Mouse (Mus musculus) heart, embryonic 16.5 days (tissue): ENCODE results near the gene Dcbld2. TPM values are rescaled to one million over a fixed set of nuclear protein-coding genes. Genes with fewer than 3 reads are reported as not detected.

Experiments
- ATAC-seq: fragments of 200-750 bp; cut with Nextera tagmentation; replicated peaks from 2 replicates; pipeline ENCODE4 v1.8.0; 2017; ENCODE audit warnings: moderate number of reproducible peaks; ENCODE audit not compliant: insufficient read depth, low FRiP score; ENCODE audit errors: extremely low read depth
- H3K27ac ChIP-seq: fragments of 300-500 bp; sonication (generic); 2 replicates; pipeline ENCODE4 v1.5.1; 2014; ENCODE audit warnings: mild to moderate bottlenecking, low read length, control low read depth, moderate library complexity
- H3K27me3 ChIP-seq: fragments of 300-500 bp; sonication (generic); 2 replicates; pipeline ENCODE4 v1.6.1; 2014; ENCODE audit warnings: low read length, mixed read lengths; ENCODE audit not compliant: control insufficient read depth, insufficient read depth
- H3K36me3 ChIP-seq: fragments of 300-500 bp; sonication (generic); 2 replicates; pipeline ENCODE4 v1.6.1; 2014; ENCODE audit not compliant: control insufficient read depth, insufficient read depth
- H3K4me1 ChIP-seq: fragments of 300-500 bp; sonication (generic); 2 replicates; pipeline ENCODE4 v1.6.1; 2014; ENCODE audit warnings: low read length, mixed read lengths; ENCODE audit not compliant: control insufficient read depth, insufficient read depth
- H3K4me2 ChIP-seq: fragments of 300-500 bp; sonication (generic); 2 replicates; pipeline ENCODE4 v1.6.1; 2014; ENCODE audit warnings: low read depth, mild to moderate bottlenecking, control low read depth, low read length
- H3K4me3 ChIP-seq: fragments of 300-500 bp; sonication (generic); 2 replicates; pipeline ENCODE4 v1.5.1; 2014; ENCODE audit warnings: mild to moderate bottlenecking, control low read depth, low read length
- H3K9ac ChIP-seq: fragments of 300-500 bp; sonication (generic); 2 replicates; pipeline ENCODE4 v1.6.1; 2014; ENCODE audit warnings: low read length, control low read depth
- H3K9me3 ChIP-seq: fragments of 300-500 bp; sonication (generic); replicated peaks from 2 replicates; pipeline ENCODE4 v1.6.1; 2016; ENCODE audit warnings: low read length; ENCODE audit not compliant: control insufficient read depth
- WGBS: fragments of 180-500 bp; shearing (Covaris S2); extraction: QIAGEN DNeasy Blood & Tissue Kit; methylation state at CpG from one replicate; pipeline ENCODE4 v1.1.7; 2014; 5-methylcytosine and 5-hydroxymethylcytosine counted together
- polyA plus RNA-seq: library from polyadenylated mRNA; unstranded; fragments of >200 nt; fragmentation: Nextera tagmentation; extraction: Ambion mirVana; gene quantifications from 2 replicates; pipeline ENCODE4 v1.2.1, GENCODE M21; 2015

The Dcbld2 gene
- polyA plus RNA-seq, 1 experiment from 2014 or later: 7.5 TPM

DNA sequence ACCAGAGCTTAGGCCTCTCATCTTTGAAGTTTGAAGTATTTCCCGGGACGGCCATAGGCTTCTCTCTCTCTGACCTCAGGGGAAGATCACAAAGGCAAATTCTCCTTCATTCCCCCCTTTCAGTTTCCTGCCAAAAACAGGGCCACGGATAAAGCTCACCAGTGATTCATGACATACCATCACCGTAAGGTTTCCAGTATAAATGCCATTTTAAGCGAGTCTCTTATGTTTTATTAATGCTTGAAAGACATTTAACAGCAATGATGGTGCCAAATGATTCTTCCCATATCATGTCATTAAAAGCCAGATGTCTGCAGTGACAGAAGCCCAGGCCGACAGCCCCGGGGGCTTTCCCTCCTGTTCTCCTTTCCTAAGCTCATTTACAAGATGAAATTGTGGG, 3.6 kb upstream of the Dcbld2 start:
- Histone ChIP-seq H3K4me1 (no peaks in the 10 kb centered on the region), H3K4me2 (no peak overlapping the region), H3K27me3 (no peaks in the 10 kb centered on the region), H3K9me3 (no peaks in the 10 kb centered on the region), H3K9ac (no peak overlapping the region), H3K4me3 (no peak overlapping the region), H3K27ac (no peak overlapping the region), H3K36me3 (no peaks in the 10 kb centered on the region)
- WGBS: 63% methylated on average over 7 of the region's 7 CpGs
- ATAC-seq: no peak

DNA sequence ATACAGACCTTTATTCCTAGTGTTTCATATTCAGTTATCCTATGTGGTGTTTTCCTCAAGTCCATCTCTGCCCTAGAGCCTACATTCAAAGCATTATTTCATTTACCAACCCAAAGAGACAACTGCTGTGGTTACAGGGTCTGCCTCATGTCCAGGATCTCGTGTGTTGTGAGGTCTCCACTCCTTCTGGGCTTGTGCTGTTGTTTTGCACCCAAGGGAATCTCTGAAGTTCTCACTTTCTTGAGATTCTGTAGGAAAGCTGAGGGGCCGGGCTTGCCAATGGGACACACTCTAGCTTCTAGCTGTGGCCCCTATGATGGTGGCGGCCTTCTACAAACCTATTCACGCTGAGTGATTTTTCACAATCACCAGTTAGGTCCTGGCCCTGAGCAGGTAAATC, 3.0 kb upstream of the Dcbld2 start:
- H3K27ac ChIP-seq: no peak overlapping the region
- no peaks in the 10 kb centered on the region for H3K36me3 ChIP-seq
- H3K9ac ChIP-seq: no peak overlapping the region
- no peak overlapping the region for H3K4me3 ChIP-seq
- H3K9me3 ChIP-seq: no peaks in the 10 kb centered on the region
- H3K4me1 ChIP-seq: no peaks in the 10 kb centered on the region
- 84% methylated on average over 4 of the region's 4 CpGs for WGBS
- no peak for ATAC-seq
- no peaks in the 10 kb centered on the region for H3K27me3 ChIP-seq
- H3K4me2 ChIP-seq: no peak overlapping the region

DNA sequence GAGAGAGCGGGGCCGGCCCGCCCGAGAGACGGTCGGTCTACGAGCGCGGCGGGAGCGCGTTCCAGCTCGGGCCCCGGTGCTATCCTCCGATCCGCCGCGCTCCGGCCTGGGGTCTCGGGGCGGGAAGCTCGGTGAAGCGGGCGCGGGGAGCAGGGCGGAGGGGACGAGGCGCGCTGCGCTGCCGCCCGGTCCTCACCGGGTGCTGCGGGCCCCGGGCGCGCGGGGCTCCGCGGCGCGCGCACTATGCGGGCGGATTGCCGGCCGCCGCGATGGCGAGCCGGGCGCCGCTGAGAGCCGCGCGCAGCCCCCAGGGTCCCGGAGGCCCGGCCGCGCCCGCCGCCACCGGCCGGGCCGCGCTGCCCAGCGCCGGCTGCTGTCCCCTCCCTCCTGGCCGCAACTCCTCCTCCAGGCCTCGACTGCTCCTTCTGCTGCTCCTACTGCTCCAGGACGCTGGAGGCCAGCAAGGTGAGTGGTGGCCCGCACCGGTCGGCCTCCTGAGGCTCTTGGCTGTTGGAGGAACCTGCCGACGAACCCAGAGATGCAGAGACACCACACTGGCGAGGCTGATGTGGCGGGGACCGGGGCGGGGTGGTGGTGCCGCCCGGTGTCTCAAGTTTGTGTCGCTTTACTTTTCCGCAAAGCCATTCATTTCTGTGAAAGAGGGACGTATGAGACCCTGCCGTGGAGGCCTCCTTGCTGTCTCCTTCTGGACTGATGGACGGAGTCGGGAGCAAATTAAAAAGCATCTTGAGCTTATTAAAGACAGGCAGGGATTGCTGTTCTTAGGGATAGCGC, 441 bp downstream of the Dcbld2 start:
- Histone ChIP-seq H3K36me3 (no peaks in the 10 kb centered on the region), H3K27ac (peak overlapping the region; percentile 88), H3K9me3 (no peaks in the 10 kb centered on the region), H3K4me1 (peaks cover 17% of the 10 kb centered on the region), H3K4me2 (peak overlapping the region; percentile 83), H3K9ac (peak overlapping the region; percentile 97), H3K27me3 (no peaks in the 10 kb centered on the region), H3K4me3 (peak overlapping the region; percentile 100)
- WGBS: under 1% methylated on average over 67 of the region's 89 CpGs
- peak; percentile 47 for ATAC-seq

DNA sequence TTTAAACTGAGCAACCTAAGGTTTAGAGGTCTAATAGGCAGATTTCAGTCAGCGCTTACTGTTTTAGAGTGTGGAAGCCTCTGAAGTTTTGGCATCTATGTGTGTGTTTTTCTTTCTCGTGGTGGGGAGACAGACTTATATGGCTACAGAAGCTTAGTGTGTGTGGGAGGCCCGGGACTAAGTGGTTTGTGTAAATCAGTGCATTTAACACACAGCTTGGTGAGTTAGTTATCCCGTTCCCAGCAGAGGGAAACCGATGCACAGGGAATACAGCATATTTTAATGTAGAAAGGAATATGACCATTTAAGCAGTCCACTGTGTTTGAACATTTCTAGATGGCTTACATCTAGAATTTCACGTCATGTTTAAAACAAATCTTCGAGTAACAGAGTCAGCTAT, 1.6 kb downstream of the Dcbld2 start:
- WGBS: 20% methylated on average over 7 of the region's 7 CpGs
- Histone ChIP-seq H3K36me3 (no peaks in the 10 kb centered on the region), H3K27ac (peak overlapping the region; percentile 88), H3K27me3 (no peaks in the 10 kb centered on the region), H3K9me3 (no peaks in the 10 kb centered on the region), H3K4me2 (peak overlapping the region; percentile 83), H3K4me3 (peak overlapping the region; percentile 100), H3K4me1 (peaks cover 24% of the 10 kb centered on the region), H3K9ac (peak overlapping the region; percentile 97)
- no peak for ATAC-seq

DNA sequence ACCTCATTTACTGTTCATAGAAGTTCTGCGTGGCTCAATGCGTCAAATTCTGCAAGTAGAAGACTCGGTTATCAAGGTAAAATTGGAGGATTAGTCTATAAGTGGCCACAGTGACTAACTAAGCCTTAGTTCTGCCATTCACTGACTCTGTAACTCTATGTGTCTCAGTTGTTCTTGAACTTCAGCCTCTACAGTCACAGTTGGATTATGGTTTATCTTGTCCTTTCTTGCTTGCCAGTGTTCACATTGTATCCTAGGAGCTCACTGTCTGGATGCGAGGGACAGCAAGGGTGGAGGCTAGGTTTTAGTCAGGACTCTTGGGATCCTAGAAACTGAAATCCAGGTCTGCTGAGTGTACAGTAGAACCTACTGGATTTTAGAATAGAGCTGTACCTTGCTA, 6.6 kb downstream of the Dcbld2 start:
- Histone ChIP-seq H3K27me3 (no peaks in the 10 kb centered on the region), H3K9me3 (no peaks in the 10 kb centered on the region), H3K4me1 (peaks cover 32% of the 10 kb centered on the region), H3K27ac (no peak overlapping the region), H3K4me2 (no peak overlapping the region), H3K9ac (no peak overlapping the region), H3K4me3 (no peak overlapping the region), H3K36me3 (no peaks in the 10 kb centered on the region)
- WGBS: 81% methylated on average over 4 of the region's 4 CpGs
- no peak for ATAC-seq

DNA sequence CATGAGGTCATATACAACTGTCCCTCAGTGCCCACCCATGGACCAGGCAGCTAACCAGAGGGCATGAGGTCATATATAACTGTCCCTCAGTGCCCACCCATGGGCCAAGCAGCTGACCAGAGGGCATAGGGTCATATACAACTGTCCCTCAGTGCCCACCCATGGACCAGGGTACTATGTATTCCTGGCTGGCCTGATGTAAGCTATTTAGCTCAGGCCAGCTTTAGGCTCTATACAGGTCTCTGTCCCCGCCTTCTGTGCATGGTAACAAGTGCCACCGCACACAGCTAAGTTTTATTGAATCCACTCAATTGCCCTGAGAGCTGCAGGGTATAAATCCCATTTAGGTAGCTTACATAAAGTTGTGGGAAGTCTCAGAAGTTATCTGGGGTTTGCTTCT, 7.3 kb downstream of the Dcbld2 start:
- no peak overlapping the region for H3K27ac ChIP-seq
- peak; percentile 45; the same call in 1 of the 2 replicates for ATAC-seq
- 89% methylated on average over 2 of the region's 2 CpGs for WGBS
- no peak overlapping the region for H3K9ac ChIP-seq
- H3K4me3 ChIP-seq: no peak overlapping the region
- H3K4me1 ChIP-seq: peaks cover 34% of the 10 kb centered on the region
- no peaks in the 10 kb centered on the region for H3K9me3 ChIP-seq
- no peaks in the 10 kb centered on the region for H3K27me3 ChIP-seq
- H3K36me3 ChIP-seq: no peaks in the 10 kb centered on the region
- no peak overlapping the region for H3K4me2 ChIP-seq

DNA sequence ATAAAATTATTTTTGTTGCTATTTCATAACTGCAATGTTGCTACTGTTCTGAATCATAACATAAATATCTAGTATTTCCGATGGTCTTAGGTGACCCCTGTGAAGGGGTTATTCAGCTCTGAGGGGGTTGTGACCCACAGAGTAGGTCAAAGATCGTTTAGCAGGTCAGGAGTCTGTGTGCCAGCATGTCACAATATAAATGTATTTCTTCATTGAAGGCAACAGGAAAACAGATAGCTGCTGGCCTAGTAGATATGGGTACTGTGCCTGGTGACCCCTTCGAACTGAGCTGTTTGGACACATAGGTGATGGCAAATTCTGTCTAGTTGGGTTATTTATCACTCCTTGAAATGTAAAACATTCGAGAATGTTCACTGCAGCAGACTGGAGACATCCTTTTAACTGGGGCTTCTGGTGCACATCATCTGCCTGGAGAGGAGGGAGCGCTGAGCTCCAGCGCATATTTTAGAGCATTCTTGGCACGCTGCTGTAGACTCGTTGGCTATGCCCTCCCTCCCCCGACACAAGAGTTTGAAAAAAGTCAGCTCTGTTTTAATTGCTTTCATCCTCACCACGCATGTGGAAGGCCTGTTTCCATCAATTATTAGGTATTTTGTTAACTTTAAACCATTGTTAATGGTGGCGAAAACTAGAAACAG, 13.6 kb downstream of the Dcbld2 start:
- Histone ChIP-seq H3K27ac (peak overlapping the region; percentile 51), H3K4me1 (peaks cover 32% of the 10 kb centered on the region), H3K27me3 (no peaks in the 10 kb centered on the region), H3K4me3 (no peak overlapping the region), H3K9me3 (no peaks in the 10 kb centered on the region), H3K36me3 (no peaks in the 10 kb centered on the region), H3K9ac (no peak overlapping the region), H3K4me2 (peak overlapping the region; percentile 4; the same call in 1 of the 2 replicates)
- 21% methylated on average over 11 of the region's 11 CpGs for WGBS
- peak; percentile 87 for ATAC-seq

DNA sequence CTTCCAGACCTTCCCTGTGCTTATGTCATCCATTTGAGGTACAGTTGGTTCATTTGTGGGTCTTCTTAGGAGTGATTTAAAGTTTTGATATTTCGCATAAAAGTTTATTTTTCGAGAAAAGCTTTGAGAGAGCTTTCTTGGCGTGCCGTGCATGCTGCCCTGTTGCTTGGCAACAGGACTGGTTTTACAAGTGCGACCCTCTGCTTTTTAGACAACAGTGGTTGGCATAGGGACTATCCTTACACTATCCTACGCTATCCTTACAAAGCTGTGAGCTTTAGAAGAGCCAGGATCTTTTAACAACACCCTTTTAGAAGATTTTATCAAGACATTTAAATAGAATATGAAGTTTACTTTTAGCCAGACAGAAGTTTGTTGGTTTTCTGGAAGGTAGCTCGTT, 22.0 kb downstream of the Dcbld2 start:
- H3K9ac ChIP-seq: no peak overlapping the region
- H3K4me2 ChIP-seq: no peak overlapping the region
- no peak for ATAC-seq
- H3K4me3 ChIP-seq: no peak overlapping the region
- no peaks in the 10 kb centered on the region for H3K27me3 ChIP-seq
- peaks cover 13% of the 10 kb centered on the region; the same call in 1 of the 2 replicates for H3K36me3 ChIP-seq
- peaks cover 10% of the 10 kb centered on the region for H3K4me1 ChIP-seq
- WGBS: 83% methylated on average over 7 of the region's 7 CpGs
- no peaks in the 10 kb centered on the region for H3K9me3 ChIP-seq
- no peak overlapping the region for H3K27ac ChIP-seq

DNA sequence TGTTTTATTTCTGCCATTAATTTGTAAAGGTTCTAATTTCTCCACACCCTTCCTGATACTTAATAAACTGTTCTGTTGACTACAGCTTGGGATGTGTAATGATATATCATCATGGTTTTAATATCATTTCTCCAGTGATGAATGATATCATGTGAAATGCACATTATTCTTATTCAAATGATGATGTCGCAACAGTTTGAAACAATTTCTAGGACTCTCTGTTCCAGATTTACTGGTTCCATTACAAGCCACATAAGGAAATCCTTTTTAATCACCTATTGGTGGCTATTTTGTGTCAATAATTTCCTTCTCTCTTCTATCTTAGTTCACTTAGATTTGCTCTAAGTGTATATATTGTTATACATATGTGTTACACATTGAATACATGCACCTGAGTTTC, 24.1 kb downstream of the Dcbld2 start:
- Histone ChIP-seq H3K4me2 (no peak overlapping the region), H3K9me3 (no peaks in the 10 kb centered on the region), H3K9ac (no peak overlapping the region), H3K4me3 (no peak overlapping the region), H3K27me3 (no peaks in the 10 kb centered on the region), H3K4me1 (peaks cover 10% of the 10 kb centered on the region), H3K36me3 (peaks cover 22% of the 10 kb centered on the region; the same call in 1 of the 2 replicates), H3K27ac (no peak overlapping the region)
- no peak for ATAC-seq
- WGBS: 98% methylated on average over 1 of the region's 1 CpGs
